Mouse (Mus musculus): ENCODE measurements around the gene Itih3. TPM values are rescaled to one million over a fixed set of nuclear protein-coding genes. Genes with fewer than 3 reads are reported as not detected.

Itih3 gene
- polyA plus RNA-seq (2012), result not detected in 2 replicates

- TF ChIP-seq GATA1 (IDR thresholded peaks at IDR 0.05; ENCODE audit: low read length), result no peak
Observed at GRCm38 (mm10) chr14:30923375-30924105, at the start of gene Itih3. Gene Itih3, minus strand, starts transcription at chr14:30923760.

- no peak for TF ChIP-seq GATA1 (IDR thresholded peaks at IDR 0.05; ENCODE audit: low read length)
Observed at GRCm38 (mm10) chr14:30960366-30960765, 36.8 kb upstream of the Itih3 start.

- TF ChIP-seq GATA1 (IDR thresholded peaks at IDR 0.05; ENCODE audit: low read length), result no peak
Observed at GRCm38 (mm10) chr14:30959031-30959430, 35.5 kb upstream of the Itih3 start.

GRCm38 (mm10) chr14:30958517-30958916 lies 35.0 kb upstream of the Itih3 start:
- TF ChIP-seq GATA1 (IDR thresholded peaks at IDR 0.05; ENCODE audit: low read length), result no peak

- no peak for TF ChIP-seq GATA1 (IDR thresholded peaks at IDR 0.05; ENCODE audit: low read length)
Observed at GRCm38 (mm10) chr14:30951154-30951825, 27.7 kb upstream of the Itih3 start, which contains the start of gene Nek4. Gene Nek4, plus strand, starts transcription at chr14:30951377.

GRCm38 (mm10) chr14:30949986-30950385 lies 26.4 kb upstream of the Itih3 start:
- TF ChIP-seq GATA1 (IDR thresholded peaks at IDR 0.05; ENCODE audit: low read length), result no peak

GRCm38 (mm10) chr14:30944745-30945144 lies 21.2 kb upstream of the Itih3 start:
- TF ChIP-seq GATA1 (IDR thresholded peaks at IDR 0.05; ENCODE audit: low read length), result no peak

GRCm38 (mm10) chr14:30943860-30944674 lies 20.5 kb upstream of the Itih3 start:
- no peak for TF ChIP-seq GATA1 (IDR thresholded peaks at IDR 0.05; ENCODE audit: low read length)

- TF ChIP-seq GATA1 (IDR thresholded peaks at IDR 0.05; ENCODE audit: low read length), result no peak
Observed at GRCm38 (mm10) chr14:30943038-30943437, 19.5 kb upstream of the Itih3 start, which contains the start of gene Itih1. Gene Itih1, minus strand, starts transcription at chr14:30943289.

GRCm38 (mm10) chr14:30942254-30942653 lies 18.7 kb upstream of the Itih3 start:
- TF ChIP-seq GATA1 (IDR thresholded peaks at IDR 0.05; ENCODE audit: low read length), result no peak

- no peak for TF ChIP-seq GATA1 (IDR thresholded peaks at IDR 0.05; ENCODE audit: low read length)
Observed at GRCm38 (mm10) chr14:30933351-30933750, 9.8 kb upstream of the Itih3 start.

- no peak for TF ChIP-seq GATA1 (IDR thresholded peaks at IDR 0.05; ENCODE audit: low read length)
Observed at GRCm38 (mm10) chr14:30930386-30930785, 6.8 kb upstream of the Itih3 start.

- no peak for TF ChIP-seq GATA1 (IDR thresholded peaks at IDR 0.05; ENCODE audit: low read length)
Observed at GRCm38 (mm10) chr14:30925492-30925891, 1.9 kb upstream of the Itih3 start.

GRCm38 (mm10) chr14:30922053-30922670 lies 1.4 kb downstream of the Itih3 start:
- no peak for TF ChIP-seq GATA1 (IDR thresholded peaks at IDR 0.05; ENCODE audit: low read length)

GRCm38 (mm10) chr14:30916516-30916915 lies 7.0 kb downstream of the Itih3 start:
- no peak for TF ChIP-seq GATA1 (IDR thresholded peaks at IDR 0.05; ENCODE audit: low read length)
